Mouse (Mus musculus): ENCODE data around the gene Nup160.
A peak's percentile ranks its signal among the peaks of the same experiment; 100 is the strongest.

Nup160 gene

DNA sequence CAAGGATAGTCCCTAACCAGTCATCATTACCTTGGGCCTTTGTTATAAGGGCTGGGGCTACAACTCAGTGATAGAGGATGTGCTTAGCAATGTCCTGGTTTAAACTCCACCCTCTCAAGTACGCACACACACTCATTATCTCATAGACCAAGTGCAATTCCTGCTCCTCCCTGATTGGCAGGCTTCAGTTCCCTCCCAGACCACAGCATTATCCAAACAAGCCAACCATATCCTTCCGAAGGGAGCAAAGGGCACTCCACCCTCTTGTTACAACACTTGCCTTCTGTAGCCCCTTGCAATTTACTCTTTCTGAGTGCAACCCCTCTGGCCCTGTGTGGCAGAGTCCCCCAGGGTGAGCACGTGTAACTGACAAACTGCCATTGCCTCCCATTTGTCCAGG, 15.6 kb upstream of the Nup160 start:
- no peak for DNase-seq (ENCODE audit: inconsistent ontology term)

DNA sequence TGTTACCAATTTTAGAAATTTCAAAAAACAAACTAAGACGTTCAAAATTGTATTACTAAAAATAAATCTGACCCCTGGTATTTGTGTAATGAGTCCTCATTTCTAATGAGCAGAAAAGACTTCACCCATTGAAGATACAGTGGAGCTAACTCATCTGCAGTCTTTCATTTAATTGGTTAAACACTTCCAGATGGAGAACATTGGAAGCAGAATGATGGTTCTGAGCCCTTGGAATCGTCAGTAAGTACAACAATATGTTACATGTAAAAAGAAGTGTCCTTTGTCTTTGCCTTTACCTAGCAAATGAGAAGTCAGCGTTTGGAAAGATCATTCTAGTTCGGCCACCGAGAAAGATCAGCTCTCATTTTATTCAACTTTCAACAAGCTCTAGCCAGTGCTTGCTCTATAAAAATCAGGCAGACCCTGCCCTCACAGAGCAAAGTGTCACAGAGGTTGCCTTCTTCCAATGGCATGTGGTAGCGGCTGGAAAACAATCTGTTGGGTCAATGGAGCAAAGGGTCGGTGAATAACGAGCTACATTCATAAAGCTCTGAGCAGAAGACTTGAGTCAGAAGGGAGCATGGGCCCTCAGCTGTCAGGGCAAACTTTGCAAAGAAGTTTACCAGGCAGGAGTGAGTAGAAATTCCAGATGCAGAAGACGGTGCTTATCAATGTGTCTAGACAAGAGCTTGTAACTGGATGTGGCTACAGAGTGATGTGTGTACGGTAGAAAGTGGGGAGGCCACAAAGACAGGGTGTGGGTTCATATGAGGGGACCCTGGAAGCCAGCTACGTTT, 10.2 kb upstream of the Nup160 start:
- DNase-seq (ENCODE audit: inconsistent ontology term), result peak; percentile 41

DNA sequence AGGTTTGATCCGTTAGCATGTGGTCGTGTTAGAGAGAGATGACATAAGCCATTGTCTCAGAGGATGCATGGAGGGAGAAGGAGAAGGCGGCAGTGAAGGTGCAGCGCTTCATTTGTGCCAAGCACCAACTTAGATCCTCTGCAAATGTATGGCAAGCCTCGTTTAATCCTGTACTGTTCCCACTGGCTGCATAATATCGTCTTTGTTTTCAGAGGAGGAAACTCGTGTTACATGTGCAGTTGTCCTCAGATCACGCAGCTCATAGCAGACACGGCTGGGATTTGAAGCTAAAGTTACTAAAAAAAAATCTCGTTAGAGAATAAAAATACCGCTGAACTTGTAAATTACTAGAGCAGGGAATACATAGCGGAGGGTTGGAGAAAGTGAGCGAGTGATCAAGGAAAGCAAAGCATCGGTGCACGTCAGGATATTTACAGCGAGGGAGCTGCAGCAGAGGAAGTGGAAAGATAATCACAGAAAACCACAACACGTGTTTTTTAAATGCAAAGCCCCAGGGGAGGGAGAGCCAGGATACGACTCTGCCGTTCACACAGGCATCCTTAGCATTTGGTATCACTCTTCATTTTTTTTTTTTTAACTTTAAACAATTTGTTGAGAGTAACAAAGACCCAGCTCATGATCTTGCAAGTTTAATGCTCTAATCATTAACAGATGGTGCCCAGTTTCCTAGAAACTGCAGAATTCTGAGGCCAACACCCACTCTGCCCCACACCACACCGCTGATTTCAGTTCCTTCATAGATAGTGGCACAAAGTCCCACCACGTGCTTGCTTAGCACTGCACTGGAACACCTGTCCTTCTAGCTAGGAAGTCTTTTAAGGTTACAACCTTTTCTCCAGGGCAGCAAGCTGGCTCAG, 9.4 kb upstream of the Nup160 start:
- peak; percentile 20 for DNase-seq (ENCODE audit: inconsistent ontology term)

DNA sequence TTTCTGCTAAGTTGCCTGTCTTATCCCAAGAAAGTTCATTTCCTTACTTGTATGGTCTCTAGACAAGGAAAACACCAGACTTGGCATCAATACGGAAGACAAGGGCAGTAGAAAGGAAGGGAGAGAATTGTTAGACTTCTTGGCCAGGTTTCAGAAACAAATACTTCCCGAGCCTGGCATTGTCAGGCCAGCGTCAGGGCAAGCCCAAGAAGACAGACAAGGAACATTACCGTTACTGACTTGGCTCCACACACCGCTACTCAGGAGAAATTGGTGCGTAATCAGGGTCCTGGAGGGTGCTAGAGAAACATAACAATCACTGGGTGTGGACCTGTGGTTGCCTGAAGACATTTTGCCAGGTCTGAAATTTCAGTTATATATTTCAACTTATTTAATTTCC, 6.7 kb upstream of the Nup160 start:
- no peak for DNase-seq (ENCODE audit: inconsistent ontology term)

DNA sequence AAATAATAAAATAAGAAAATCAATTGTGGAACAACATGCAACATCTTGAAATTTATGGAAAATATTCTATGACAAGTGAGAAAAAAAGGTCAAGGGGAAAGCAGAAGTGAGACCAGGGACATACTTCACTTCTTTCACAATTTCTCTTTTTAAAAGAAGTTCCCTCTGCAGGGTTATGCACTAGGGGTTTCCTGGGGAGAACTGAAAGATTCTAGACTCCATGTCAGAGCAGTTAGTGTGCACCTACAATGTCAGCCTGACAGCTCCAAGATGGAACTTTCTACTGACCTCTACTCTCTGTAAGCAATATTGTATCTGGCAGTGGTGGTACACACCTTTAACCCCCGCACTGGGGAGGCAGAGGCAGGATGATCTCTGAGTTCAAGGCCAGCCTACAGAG, 3.7 kb upstream of the Nup160 start:
- DNase-seq (ENCODE audit: inconsistent ontology term), result no peak

DNA sequence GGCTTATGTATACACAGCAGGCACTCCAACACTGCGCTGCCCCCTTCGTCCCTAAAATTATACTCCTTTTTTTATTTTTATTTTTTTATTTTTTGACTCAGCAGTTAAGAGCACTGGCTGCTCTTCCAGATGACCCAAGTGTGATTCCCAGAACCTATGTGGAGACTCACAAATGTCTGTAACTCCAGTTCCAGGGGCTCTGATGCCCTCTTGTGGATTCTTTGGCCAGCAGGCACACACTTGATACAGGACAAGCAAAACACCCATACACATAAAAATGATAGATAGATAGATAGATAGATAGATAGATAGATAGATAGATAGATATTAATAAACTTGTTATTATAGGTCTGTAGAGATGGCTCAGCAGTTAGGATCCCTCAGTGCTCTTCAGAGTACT, 2.5 kb upstream of the Nup160 start:
- DNase-seq (ENCODE audit: inconsistent ontology term), result no peak

DNA sequence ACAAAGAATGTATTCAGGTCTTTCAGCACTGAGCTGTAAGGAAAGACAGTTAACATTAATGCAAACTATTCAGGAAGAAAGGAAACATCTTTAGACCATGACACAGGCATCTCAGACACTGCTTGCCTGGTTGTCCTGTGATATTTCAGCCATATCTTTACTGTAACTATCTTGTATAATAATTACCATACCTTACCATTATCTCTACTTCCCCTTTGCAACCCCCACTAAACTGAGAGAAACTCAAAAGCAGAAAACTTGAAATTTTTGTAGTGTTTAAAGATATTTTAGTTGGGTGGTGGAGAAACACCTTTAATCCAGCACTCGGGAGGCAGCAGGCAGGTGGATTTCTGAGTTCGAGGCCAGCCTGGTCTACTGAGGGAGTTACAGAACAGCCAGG, 1.5 kb upstream of the Nup160 start:
- DNase-seq (ENCODE audit: inconsistent ontology term), result no peak

DNA sequence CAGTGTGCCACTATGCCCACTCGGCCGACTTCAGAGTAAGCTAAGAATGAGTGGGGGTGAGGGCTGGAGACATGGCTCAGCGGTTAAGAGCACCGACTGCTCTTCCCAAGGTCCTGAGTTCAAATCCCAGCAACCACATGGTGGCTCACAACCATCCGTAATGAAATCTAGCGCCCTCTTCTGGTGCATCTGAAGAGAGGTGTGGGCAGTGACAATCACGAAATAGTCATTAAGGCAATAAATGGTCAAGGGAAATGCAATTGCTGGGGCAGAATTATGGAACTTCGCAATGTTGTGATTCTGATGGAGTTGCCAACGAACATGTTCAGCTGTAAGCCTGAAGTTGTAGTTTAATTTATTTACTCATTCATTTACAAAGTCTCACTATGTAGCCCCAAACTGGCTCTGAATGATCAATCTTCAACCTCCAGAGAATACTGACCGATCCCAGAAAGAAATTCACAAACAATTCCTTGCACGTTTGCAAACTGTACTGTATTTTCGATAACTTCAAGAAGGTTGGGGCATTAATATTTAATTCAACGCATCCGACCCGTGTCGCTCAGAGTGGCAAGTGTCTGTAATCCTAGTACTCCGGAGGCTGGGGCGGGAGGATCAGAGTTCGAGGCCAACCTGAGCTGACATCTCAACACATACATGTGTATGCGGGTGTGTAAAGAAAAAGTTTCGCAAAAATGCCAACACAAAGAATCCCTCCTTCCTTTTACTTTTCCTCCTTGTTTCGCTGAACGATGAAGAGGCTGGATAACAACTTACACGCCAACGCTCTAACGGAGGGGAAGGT, 1.4 kb downstream of the Nup160 start:
- no peak for DNase-seq (ENCODE audit: inconsistent ontology term)

DNA sequence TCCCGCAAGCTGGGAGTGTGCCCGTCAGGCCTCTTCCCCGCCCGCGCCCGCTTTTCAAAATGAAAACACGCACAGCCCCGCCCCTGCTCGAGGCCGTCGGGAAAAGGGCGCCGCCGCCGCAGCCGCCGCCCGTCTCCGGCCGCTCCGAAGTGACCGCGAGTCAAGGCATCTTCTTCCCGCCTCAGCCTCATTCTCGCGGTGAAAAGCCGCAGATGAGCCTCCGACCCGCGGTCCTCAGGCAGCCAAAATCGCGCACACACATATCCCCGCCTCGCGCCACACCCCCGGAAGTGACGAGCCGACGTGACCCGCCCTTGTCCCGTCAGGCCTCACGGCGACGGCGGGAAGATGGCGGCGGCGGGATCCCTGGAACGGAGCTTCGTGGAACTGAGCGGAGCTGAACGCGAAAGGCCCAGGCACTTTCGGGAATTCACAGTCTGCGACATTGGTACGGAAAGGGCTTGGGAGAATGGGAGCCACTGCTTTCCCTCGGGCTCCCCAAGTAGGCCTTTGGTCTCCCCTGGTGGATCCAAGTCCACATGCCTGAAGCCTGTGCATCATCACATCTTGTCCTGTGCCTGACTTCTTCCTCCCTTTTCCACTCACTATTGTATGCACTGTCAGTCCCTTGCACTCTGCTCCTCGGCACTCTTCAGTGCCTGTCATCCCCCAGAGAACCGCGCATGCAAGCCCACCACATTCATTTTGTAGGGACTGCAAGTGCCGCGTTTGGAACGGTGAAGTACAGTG, 2.2 kb downstream of the Nup160 start:
- peak; percentile 96 for DNase-seq (ENCODE audit: inconsistent ontology term)

DNA sequence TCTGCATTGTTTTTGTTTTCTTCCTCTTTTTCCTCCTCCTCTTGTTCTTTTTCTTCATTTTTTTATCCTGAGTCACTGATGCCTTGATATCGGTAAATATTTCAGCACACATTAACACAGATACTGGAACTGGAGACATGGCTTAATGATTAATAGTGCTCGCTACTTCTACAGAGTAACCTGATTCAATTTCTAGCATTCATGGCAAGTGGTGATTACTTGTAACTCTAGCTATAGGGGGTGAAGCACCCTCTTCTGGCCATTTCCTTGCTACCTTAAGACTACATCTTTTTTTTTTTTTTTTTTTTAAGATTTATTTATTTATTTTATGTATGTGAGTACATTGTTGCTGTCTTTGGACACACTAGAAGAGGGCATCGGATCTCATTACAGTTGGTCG, 23.9 kb downstream of the Nup160 start:
- no peak for DNase-seq (ENCODE audit: inconsistent ontology term)

DNA sequence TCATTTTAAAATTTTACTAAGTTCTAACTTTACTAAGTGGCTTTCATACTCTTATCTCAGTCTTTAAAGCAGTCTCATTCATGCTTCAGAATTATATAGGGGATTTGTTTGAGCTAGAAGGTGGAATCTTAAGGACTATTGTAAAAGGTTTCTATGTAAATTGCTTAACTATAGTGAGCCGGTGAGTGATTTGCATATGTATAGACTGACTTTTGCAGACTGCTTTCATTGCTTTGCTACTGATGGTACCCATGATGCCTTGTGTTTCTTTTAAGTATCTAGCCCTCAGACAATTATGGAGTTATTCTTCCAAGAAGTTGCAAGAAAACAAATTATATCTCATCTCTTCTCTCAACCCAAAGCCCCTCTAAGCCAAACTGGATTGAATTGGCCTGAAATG, 31.5 kb downstream of the Nup160 start:
- no peak for DNase-seq (ENCODE audit: inconsistent ontology term)

DNA sequence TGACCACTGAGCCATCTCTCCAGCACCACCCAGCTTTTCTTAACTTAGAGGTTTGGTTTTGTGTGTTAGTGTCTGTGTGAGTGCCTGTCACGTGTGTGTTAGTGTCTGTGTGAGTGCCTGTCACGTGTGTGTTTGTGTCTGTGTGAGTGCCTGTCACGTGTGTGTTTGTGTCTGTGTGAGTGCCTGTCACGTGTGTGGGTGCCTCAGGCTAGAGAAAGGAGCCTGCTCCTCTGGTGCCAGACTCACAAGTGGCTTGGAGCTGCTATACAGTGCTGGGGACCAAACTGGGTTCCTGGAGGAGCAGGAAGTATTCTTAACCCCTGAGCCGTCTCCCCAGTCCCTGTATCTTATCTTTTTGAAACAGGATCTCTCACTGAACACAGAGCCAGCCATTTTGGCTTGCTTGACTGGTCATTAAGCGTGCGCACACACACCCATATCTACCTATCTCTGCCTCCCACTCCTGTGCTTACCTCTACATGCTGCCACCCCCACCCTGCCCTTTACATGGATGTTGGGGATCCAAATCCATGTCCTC, 38.6 kb downstream of the Nup160 start:
- no peak for DNase-seq (ENCODE audit: inconsistent ontology term)

DNA sequence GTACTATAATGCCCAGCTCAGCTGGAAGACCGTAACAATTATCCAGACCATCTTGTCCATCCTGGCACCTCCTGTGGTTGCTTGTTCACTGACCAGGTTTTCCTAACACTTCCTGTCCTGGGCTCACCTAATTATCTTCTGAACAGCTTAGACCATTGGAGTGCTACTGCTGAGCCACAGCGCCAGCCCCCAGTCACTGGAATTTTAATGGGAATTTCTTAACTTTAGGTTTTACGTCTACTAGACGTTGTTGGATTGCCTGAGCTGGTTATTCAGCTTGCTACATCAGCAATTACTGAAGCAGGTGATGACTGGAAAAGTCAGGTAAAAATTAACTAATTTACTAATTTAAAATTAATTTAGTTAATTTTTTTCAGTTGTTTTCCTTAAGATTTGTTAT, 40.4 kb downstream of the Nup160 start:
- no peak for DNase-seq (ENCODE audit: inconsistent ontology term)

DNA sequence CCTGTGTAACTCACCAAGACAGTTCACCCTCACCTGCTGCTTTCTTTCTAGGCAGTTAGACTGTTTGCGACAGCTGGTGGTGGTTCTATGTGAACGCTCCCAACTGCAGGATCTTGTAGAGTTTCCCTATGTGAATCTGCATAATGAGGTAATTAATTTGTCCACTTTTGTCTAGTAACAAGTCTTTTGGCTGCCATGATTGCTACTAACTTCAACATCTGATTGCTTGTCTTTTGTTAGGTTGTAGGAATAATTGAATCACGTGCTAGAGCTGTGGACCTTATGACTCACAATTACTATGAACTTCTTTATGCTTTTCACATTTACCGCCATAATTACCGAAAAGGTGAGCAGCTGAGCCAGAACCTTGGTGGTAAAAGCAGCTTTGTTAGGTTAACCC, 40.9 kb downstream of the Nup160 start:
- peak; percentile 6 for DNase-seq (ENCODE audit: inconsistent ontology term)

DNA sequence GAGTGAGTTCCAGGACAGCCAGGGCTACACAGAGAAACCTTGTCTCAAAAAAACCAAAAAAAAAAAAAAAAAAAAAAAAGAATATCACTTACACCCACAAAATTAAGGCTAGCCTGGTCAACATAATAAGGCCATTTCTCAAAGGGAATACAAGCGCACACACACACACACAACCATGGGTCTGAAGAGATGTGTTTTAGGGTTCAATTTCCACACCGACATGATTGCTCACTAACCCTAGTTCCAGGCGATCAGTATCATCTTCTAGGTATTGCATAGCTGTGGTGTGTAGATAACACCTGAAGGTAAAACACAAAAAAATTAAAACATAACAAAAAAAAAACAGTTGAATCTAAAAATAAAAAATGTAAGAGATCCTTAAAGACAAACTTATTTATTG, 49.8 kb downstream of the Nup160 start:
- no peak for DNase-seq (ENCODE audit: inconsistent ontology term)

DNA sequence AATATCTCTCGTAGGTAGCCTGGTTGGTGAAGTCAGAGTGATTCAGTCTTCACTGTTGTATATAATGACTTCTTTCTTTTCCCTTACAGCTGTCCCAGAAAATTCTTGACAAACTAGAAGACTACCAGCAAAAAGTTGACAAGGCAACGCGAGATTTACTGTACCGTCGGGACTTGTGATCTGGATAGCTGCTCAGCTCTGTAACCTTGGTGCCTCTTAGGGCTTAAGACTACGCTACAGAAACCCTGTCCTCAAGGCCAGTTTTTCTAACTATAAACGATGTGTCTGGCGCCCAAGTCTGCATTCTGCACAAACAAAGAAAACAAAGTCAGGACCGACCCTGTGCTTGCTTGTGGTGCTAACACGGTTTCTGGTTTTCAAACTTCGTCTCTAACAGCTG, 58.3 kb downstream of the Nup160 start:
- DNase-seq (ENCODE audit: inconsistent ontology term), result no peak

DNA sequence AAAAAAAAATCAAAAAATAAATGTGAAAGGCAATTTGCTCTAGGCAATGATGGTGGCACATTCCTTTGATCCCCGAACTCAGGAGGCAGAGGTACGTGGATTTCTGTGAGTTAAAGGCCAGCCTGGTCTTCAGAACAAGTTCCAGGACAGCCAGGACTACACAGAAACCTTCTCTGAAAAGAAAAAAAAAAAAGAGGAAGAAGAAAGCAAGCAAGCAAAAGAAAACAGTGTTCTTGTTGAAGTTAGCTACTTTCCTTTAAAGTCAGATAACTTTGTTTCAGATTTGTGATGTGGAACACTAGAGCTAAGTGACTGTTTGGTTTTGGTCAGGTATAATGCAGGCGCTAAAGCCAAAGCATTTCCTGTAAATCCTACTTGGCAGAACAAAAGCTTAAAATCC, 61.8 kb downstream of the Nup160 start:
- no peak for DNase-seq (ENCODE audit: inconsistent ontology term)

DNA sequence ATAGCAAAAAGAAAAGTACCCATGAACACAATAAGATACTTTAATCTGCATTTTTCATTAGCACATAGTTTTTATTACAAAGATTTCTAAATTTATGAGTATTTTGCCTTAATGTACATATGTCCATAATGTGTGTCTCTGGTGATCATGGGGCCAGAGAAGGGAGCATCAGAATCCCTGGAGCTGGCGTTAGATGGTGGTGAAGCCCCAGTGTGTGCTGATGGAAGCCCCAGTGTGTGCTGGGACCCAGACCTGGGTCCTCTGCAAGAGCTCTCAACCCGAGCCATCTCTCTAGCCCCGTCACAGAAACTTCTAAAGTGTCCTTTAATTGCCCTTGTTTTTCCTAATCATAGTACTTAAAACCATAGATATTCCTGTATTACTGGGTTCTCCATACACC, 62.3 kb downstream of the Nup160 start:
- no peak for DNase-seq (ENCODE audit: inconsistent ontology term)

DNA sequence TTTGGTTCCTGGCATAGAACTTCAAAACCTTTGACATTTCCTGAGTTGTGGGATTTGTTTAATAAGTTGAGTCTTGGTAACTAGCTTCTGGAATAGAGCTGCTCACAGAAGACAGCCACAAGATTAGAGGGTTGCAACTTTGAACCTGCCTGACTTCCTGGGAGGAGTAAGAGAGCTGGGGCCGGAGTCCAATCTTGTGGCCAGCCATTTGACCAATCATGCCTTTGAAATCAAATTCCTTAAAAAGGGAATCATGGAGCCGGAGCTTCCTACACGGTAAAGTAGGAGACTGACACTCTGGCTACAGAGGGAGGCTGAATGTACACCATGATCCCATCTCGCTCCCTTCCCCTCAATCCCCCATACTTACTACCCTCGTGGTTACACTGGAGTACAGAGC, 62.9 kb downstream of the Nup160 start:
- no peak for DNase-seq (ENCODE audit: inconsistent ontology term)

DNA sequence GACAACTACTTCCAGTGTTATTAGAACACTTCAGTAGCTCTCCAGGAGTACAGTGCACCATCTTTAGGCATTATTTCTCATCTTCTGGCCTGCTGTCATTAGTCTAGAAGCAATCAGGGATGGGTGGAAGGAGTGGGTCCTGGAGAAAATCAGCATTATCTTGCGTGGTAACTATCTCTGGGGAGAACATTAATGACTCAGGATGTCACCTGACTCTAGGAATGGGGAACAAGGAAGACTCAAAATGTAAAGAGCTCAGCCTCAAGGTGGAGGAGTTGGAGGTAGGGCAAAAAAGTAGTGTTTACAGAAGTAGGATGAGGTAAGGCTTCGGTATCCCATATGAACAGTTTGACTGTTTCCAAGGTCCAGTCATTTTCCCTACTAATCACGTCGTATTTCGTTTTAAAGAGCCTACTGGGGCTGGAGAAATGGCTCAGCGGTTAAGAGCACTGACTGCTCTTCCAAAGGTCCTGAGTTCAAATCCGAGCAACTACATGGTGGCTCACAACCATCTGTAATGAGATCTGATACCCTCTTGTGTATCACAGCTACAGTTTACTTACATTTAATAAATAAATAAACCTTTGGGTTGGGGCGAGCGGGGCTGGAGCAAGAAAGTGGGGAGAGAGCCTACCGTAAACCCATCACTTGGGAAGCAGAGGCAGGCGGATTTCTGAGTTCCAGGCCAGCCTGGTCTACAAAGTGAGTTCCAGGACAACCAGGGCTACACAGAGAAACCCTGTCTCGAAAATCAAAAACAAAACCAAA, 67.5 kb downstream of the Nup160 start:
- DNase-seq (ENCODE audit: inconsistent ontology term), result peak; percentile 2

All from Muller cell, postnatal 12 days (primary cell).